ENCODE assay signal across 8 mouse cellular contexts in the genomic region with DNA sequence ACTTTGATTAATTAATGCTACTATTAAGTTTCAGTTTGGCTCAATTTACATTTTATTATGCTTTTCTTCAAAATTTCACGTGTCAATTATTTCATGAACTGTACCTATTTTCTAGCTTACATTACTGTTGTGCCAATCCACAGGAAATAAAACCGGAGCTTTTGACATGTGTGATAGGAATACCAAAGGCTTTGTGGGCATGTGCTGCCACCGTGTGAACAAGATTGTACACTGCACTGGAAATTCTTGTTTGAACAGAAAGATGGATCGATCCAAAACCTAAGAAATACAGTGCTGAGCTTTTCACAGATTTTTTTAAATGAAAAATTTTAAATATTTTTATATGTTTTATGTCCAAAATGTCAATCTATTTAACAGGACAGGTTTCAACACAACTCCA.
DNase-seq lines count a peak whose midpoint lies in the region; ATAC-seq and TF ChIP-seq lines count a peak whose summit lies in the region.
"Had no signal": no experiment of that assay in that cellular context is flagged by ENCODE, and none has a peak within 500 bp of the region (broad histone marks: within the 10 kb centered on the region; RNA-seq: fewer than 3 reads in every experiment).

No protein-coding gene starts in this region.

- no peaks in the 10 kb centered on the region for H3K27me3 ChIP-seq in cerebellum, adult 2 months (ENCODE audit: control insufficient read depth, insufficient read depth, low read length)
- H3K27me3 ChIP-seq: embryonic facial prominence, embryonic 15.5 days had no signal

- H3K4me1 ChIP-seq in cerebellum, adult 2 months (ENCODE audit: control insufficient read depth, insufficient read depth, low read length): no peaks in the 10 kb centered on the region
- H3K4me1 ChIP-seq: embryonic facial prominence, embryonic 15.5 days had no signal

- ATAC-seq in hematopoietic stem cell, adult 5-6 weeks (replicated peaks in 1 of 2; ENCODE audit: insufficient read depth in 1 of 2, low FRiP score in 2 of 2, low TSS enrichment in 1 of 2, low read depth in 1 of 2, poor library complexity in 2 of 2, severe bottlenecking in 2 of 2): peak; percentile 39 to 65; a peak in 3 of 4 replicates

- no peak overlapping the region for H3K4me3 ChIP-seq in cerebellum, adult 2 months (replicated peaks; ENCODE audit: insufficient read depth, low read depth, low read length)
- H3K4me3 ChIP-seq: embryonic facial prominence, embryonic 15.5 days had no signal

- no peak overlapping the region for H3K27ac ChIP-seq in cerebellum, adult 2 months (ENCODE audit: insufficient read depth, low read length)
- H3K27ac ChIP-seq: embryonic facial prominence, embryonic 15.5 days had no signal

- TF ChIP-seq POLR2A in cerebellum, adult 2 months (IDR thresholded peaks at IDR 0.05; ENCODE audit: borderline replicate concordance, insufficient read depth, low read length): no peak

- peak; percentile 25; the same call in 1 of the 2 replicates for TF ChIP-seq CTCF in cerebellum, adult 2 months (IDR thresholded peaks at IDR 0.05; ENCODE audit: borderline replicate concordance, insufficient read depth, low read depth, low read length)

- peak; percentile 38 for DNase-seq in testis, postnatal 10 days (ENCODE audit: low spot score)
- DNase-seq in testis, postnatal 14 days (ENCODE audit: low spot score): no peak
- peak; percentile 50 to 56 for DNase-seq in cerebellum, adult 2 months
- peak; percentile 11 to 29 for DNase-seq in layer of hippocampus, postnatal 36 days
- peak; percentile 54 for DNase-seq in right cerebral cortex, postnatal 4 days
- DNase-seq in B cell, adult 2 months: no peak

- WGBS in cerebellum, adult 2 months: 4% methylated on average over 4 of the region's 4 CpGs

Comparison
In these comparisons a context has a peak if more than half of its experiments do, and no peak if none do; other contexts are left out.
1. DNase-seq: peak in testis, postnatal 10 days (single experiment), cerebellum, adult 2 months (2 of 2), layer of hippocampus, postnatal 36 days (2 of 2) and right cerebral cortex, postnatal 4 days (single experiment); none in testis, postnatal 14 days (single experiment) and B cell, adult 2 months (0 of 2).